Mouse (Mus musculus) 3134 (cell line): ENCODE data around the gene Zfp410.
A peak's percentile ranks its signal among the peaks of the same experiment; 100 is the strongest.
"Not testable (repeated sequence)": the region's sequence is repeated elsewhere in the genome, so short reads cannot be mapped to it uniquely, and the experiment has no call there.

Experiments
- DNase-seq: peaks from one replicate; pipeline ENCODE4 v3.0.0-alpha.2; 2011; ENCODE audit warnings: low spot score; ENCODE audit not compliant: insufficient read length; ENCODE audit errors: extremely low read depth

Zfp410 gene

DNA sequence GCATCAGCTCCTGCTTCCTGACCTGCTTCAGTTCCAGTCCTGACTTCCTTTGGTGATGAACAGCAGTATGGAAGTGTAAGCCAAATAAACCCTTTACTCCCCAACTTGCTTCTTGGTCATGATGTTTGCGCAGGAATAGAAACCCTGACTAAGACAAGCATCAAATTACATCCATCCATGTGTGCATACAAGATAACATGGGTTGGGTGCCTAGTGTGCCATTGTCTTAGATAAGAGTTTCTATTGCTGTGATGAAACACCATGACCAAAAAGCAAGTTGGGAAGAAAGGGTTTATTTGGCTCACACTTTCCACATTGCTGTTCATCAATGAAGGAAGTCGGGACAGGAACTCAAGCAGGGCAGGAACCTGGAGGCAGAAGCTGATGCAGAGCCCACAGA is 42.0 kb downstream of the Zfp410 start:
- DNase-seq, result not testable (repeated sequence)

DNA sequence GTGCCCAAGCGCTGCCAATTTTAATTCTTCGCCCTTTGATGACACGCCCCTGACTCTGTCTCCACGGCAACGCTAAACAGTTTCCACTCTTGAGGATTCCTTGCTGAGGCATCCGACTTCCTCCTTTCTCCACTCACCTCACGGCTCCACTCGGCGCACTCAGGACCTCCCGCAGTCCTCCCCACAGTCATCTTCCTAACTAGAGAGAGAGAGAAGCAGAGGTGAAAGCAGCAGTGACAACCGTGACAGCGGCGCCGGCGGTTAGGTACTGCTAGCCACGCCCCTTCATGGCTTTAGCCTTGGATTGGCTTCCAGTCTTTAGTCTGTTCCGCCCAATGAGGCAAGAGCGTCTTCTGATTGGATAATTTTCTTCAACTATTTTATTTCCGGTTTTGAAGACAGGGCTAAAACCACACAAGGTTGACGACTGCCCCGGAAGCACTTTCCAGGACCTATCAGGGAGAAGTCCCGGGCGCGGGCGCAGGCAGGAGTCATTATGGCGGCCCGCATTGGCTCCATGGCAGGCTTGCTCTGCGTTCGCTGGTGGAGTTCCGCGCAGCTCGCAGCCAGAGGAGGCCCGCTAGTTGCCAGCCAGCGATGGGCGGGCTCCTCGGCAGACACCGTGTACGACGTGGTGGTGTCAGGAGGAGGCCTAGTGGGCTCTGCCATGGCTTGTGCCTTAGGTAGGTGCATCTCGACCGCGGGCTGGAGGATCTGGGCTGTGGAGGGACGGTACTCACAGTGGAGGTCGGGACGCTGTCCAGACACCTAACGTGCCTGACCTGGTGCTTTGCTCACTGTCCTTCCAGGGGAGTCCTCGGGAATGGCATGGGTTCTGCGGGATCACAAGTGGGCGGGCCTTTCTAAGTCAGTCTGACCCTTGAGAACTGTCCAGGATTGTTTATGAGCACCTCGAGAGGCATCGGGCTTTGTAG is 45.2 kb downstream of the Zfp410 start, which contains the start of the genes Coq6 and Fam161b:
Coq6 (plus strand) TSS at position 103 of the 935 bp plus-strand sequence.
Fam161b (minus strand) TSS at position 279 of the 935 bp plus-strand sequence.
- DNase-seq, result peak; percentile 88

DNA sequence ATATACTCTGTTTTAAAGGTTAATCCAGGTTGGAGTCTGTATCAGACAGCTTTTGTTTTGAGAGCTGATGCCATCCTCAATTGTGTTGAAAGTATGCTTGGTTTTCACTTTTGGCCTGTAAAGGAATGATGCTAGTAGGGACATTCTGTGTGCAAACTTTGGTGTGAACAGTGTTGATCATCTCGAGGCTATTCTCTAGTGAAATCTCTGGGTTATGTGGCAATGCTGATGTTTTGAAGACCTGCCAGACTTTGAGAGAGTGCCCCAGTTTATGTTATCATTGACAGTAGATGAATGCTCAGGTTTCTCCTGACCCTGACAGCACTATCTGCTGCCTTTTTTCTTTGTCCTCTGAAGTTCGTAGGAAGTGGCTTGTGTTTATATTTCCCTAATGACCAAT is 46.2 kb downstream of the Zfp410 start:
- DNase-seq, result no peak

DNA sequence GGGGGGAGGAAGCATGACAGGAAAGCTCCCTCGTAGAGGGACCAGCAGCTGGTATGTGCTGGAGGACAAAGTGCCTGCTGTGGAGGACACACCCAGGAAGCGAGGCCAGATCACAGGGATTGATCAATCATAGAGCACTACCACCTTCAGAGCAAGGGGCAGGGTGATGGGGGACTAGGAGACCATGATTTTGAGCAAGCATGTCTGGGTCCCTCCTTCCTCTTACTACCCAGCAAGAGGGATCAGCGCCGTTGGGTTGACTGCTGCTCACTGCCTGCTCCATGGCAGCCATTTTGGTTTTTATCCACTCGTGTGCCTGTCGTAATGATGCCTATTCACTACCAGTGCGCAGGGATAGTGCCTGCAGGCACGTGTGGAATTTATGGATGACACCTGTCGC is 47.6 kb downstream of the Zfp410 start:
- no peak for DNase-seq

DNA sequence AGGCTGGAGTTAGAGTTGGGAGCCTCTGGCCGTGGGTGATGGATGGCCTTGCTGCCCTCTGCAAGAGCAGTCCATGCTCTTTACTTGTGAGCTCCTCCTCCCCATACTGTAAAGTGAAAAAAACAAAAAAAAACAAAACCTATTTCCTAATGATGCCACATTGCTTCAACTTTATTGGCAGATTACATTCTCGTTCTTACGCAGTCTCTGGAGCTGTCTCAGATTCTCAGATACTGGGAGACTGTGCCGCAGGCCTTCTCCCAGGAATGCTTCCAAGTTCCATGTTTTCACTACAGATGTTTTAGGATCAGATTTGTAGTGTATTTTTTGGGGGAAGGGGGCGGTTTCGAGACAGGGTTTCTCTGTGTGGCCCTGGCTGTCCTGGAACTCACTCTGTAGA is 48.5 kb downstream of the Zfp410 start:
- no peak for DNase-seq

DNA sequence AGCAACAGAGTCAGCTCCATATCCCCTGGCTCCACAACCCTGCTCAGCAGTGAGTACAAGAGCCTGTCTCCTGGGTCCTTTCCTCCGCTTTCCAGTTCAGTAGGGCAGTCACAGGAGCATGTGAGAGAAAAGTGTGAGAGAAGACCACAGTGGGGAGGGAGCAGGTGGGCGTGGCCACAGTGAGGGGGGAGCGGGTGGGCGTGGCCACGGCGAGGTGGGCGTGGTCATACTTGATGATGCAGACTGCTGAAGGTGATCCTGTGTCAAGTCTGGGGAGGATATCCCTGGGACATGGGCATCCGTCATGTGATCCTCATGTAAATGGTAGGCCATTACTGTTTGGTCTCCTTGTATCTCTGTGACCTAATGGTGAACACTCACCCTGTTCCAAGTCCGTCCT is 50.3 kb downstream of the Zfp410 start:
- DNase-seq, result peak; percentile 54

DNA sequence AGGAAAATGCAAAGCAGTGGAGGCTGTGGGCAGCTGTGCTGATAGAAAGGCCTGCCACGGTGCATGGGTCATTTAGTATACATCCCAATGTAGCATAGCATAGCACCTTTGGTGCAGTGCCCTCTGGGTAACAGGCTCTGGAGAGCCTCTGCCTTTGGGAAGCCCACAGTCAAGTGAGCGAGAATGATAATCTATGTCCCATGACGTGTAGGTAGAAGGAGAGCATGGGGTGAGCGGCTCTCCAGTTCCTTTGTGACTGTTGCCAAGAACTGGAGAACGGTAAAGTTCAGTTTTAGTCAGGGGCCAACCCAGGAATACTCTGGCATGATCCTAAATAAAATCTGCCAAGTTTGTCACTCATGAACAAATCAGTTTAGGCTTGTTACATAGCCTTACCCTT is 55.0 kb downstream of the Zfp410 start:
- DNase-seq, result no peak

DNA sequence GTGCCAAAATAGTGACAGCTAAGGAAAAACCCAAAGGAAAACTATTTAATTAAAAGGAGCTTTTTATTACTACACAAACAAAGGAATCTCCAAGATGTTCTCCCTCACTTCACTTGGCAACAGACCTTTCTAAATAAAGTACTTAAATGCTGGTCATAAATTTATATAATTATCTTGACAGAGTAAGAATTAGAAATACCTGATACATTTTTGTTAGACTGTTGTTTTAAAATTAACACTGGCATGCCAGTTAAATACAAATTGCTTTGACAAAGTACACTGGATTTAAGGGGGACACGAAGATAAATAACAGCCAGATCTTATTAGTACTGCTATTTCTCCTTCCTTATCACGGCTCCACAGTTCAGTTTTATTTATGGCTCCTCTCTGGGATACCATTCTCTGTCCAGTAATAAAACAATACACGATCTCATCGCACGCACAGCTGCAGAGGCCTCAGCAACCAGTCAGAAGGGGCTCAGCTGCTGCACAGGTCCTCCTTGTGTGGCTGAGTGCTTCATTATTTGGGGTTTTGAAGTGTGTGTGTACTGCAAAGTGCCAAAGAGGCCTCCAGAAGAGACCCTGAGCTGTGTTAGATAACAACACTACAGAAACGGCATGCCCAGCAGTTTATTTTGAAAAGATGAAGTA is 57.3 kb downstream of the Zfp410 start:
- DNase-seq, result no peak

DNA sequence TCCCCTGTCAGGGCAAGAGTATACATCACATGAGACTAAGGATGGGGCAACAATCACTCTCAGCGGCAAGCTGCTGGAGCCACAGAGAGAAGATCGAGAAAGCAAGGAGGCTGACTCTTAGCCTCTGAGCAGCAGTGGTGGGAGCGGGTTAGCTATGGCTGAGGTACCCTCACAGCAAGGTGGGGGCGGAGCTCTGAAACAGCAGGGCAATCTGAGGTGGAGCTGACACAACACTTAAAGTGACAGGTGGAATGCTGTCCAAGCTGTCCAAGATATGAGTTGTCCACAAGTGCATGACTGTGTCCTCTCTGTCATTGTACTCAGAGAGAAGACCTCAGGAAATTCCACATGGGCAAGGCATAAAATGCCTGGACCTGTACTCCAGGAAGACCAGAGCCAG is 65.7 kb downstream of the Zfp410 start:
- DNase-seq, result no peak

DNA sequence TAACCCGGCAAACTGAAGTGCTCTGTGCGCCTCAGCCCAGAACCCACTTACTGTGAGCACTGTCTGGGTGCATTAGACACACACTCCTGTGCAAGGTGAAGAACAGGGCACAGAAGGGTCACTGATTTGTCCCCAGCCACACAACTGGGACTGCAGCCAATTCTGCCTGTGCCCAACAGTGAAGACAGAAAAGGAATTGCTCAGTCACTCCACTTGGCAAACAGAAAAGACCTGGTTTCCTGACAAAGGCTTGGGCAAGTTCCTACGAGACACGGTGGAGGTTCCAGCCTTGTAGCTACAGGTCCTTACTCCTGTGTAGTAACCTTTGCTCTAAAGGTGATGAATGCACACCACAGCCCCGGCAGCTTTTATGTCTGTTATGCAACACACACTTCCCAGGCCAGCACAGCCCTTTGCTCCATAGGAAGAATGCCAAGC is 68.0 kb downstream of the Zfp410 start:
- no peak for DNase-seq

DNA sequence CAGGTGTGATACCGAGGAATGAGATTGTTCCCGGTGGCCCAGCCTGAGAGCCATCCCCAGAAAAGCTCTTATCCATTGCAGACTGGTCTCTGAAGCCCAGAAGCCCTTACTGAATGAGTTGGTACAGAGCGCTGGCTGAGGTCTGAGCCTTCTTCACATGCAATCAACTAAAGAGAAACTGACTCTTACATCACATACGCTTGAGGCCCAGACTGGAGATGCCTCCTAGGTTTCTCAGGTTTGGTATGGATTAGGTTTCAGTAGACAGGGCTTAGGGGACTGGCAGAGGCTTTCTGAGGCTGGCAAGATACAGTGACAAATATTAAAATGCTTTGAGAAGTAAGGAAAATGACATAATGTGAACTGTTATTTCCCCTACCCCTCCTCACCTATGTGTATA is 68.8 kb downstream of the Zfp410 start:
- DNase-seq, result no peak

DNA sequence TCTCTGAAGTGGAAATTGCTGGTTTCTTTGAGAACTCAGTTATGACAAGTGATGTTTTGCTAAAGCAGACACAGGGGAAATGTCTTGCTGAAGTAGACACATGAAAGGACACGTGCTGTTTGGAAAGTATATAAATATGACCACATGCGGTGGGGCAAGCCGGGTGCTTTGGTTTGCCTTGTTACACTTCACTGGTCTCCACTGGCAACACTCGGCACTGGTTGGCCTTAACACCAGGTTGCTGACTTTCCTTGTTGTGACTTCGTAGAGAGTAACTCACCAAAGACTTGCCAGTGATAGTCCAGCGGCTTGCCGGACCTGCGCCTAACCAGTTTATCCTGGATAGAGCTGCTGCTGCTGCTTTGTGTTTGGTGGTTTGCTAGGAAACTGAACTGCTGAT is 71.4 kb downstream of the Zfp410 start:
- no peak for DNase-seq

DNA sequence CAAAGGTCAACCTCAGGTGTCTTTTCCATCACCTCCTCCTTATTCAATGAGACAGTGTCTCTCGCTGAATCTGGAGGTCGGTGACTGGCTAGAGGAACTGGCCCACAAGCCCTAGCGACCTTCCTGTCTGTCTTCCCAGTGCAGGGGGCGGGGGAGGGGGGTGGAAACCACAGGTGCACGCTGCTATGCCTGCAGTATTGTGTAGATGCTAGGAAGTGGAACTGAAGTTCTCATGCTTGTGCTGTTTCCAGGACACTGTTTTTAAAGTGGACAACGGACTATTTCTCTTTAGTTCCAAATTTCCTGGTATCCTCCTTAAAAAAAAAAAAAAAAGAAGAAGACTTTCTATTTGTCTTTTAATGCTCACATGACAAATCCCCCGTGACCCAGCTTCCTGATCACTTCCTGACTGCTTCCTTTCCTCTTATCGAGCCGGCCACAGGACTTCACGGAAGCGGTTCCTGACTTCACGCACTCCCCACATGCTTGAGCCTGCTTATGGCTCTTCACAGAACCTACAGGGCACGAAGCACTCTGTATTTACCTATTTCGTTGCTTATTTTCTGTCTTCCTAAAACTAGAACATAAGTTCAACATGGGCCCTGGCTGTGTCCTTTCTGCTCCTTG is 72.2 kb downstream of the Zfp410 start:
- no peak for DNase-seq

DNA sequence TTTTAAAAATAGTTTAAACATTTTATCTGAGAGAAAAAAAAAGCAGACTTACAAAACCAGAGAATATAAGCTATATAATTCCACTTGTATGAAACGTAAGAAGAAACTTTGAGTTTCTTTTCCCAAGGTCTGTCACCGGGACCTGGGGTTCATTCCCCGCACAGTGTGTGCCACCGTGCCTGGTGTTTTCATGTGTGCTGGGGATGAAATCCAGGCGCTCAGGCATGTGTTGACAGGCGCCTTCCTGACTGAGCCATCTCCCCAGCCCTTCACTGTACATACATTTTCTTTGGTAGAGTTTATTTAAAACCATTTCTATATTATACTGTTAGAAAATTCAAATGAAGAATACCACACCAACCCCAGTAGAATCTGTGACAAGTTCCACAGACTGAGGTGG is 73.7 kb downstream of the Zfp410 start:
- no peak for DNase-seq

DNA sequence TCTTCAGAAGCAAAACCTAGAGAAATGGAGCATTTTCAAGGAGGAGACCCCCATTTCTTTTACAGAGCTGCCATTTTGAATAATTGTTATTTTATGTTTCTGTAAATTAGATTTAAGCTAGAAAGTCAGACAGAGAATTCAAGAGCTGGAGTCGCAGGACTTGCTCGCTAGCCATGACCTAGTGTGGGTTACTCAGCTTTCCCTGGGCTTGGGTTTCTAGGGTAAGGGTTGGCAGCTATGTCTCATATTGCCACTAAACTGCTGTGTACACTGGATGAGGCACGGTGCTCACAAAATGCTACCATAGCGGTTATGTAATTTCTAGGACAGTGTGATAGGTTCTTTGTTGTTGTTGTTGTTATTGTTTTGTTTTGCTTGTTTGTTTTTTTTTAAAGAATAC is 76.0 kb downstream of the Zfp410 start:
- DNase-seq, result no peak
